Mouse (Mus musculus): ENCODE data around the gene Lypd6b. TPM values are rescaled to one million over a fixed set of nuclear protein-coding genes. Genes with fewer than 3 reads are reported as not detected.

The Lypd6b gene
- polyA plus RNA-seq, 1 experiment from 2014 or later, result 0.87 TPM

DNA sequence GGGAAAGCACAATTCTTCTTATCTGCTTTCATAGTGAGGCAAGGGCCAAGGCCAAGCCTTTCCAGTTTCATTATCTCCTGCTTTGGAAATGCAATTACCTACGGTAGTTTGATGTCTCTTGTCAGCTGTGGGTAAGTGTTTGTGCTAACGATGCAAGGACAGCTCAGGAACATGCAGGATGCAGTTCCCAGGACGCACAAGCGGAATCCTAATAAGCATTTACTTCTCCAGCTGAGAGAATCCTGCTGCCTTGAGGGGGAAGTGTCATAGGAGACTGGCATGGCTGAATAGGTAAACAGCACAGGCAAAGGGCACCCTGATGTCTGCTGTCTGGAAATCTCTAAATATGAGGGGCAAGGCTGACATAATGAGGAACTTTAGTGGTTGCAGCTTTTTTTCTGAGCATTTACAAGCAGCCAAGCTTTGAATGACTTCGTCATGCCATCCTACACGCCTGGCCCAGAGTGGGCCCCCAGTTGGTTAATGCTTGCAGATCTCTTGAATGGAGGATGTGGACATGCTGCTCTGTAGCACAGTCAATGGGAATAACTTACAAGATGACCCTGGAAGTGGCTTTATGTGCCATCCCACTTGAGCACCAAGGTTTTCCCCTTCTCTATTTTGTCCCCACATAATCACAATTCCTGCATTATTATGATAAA lies 165.3 kb downstream of the Lypd6b start:
- no peak for DNase-seq (ENCODE audit: low spot score, missing footprints)
- Histone ChIP-seq H3K27me3 (ENCODE audit: control insufficient read depth, insufficient read depth, low read length) (no peaks in the 10 kb centered on the region), H3K9me3 (ENCODE audit: control insufficient read depth, low read length) (no peaks in the 10 kb centered on the region; the same call in 1 of the 2 replicates), H3K9ac (ENCODE audit: low read length) (no peak overlapping the region), H3K4me2 (no peak overlapping the region), H3K27ac (ENCODE audit: low read depth, low read length) (no peak overlapping the region), H3K4me3 (ENCODE audit: low read depth, low read length) (no peak overlapping the region), H3K36me3 (ENCODE audit: control insufficient read depth, insufficient read depth, low read length) (no peaks in the 10 kb centered on the region), H3K4me1 (ENCODE audit: control insufficient read depth, insufficient read depth, low read length) (peaks cover 3% of the 10 kb centered on the region; the same call in 1 of the 2 replicates)
- ATAC-seq (ENCODE audit: low FRiP score), result no peak
- WGBS, result 54% methylated on average over 6 of the region's 6 CpGs

DNA sequence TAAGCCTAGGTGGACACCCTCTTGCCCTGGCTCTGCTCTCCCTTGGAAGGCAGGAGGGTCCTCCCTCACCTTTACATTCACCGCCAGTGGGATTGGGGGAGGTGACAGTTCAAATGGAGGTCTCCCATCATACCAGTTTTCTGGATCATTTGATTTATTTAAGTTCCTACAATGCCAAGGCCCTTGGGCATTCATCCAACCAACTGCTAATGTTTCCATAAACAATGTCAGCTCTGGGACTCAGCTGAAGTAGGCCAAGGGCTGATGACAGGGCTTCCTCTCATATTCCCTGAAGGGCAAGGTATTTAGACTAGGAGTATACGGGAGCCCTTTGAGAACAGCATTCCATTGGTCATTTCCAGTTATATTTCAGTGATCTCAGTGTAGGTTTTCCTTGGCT lies 170.0 kb downstream of the Lypd6b start:
- WGBS, result 94% methylated on average over 2 of the region's 2 CpGs
- no peaks in the 10 kb centered on the region for H3K36me3 ChIP-seq (ENCODE audit: control insufficient read depth, insufficient read depth, low read length)
- no peak overlapping the region for H3K9ac ChIP-seq (ENCODE audit: low read length)
- no peak for DNase-seq (ENCODE audit: low spot score, missing footprints)
- H3K4me1 ChIP-seq (ENCODE audit: control insufficient read depth, insufficient read depth, low read length), result peaks cover 3% of the 10 kb centered on the region; the same call in 1 of the 2 replicates
- no peak overlapping the region for H3K4me2 ChIP-seq
- H3K4me3 ChIP-seq (ENCODE audit: low read depth, low read length), result no peak overlapping the region
- H3K27ac ChIP-seq (ENCODE audit: low read depth, low read length), result no peak overlapping the region
- no peak for ATAC-seq (ENCODE audit: low FRiP score)
- H3K27me3 ChIP-seq (ENCODE audit: control insufficient read depth, insufficient read depth, low read length), result no peaks in the 10 kb centered on the region
- H3K9me3 ChIP-seq (ENCODE audit: control insufficient read depth, low read length), result no peaks in the 10 kb centered on the region

DNA sequence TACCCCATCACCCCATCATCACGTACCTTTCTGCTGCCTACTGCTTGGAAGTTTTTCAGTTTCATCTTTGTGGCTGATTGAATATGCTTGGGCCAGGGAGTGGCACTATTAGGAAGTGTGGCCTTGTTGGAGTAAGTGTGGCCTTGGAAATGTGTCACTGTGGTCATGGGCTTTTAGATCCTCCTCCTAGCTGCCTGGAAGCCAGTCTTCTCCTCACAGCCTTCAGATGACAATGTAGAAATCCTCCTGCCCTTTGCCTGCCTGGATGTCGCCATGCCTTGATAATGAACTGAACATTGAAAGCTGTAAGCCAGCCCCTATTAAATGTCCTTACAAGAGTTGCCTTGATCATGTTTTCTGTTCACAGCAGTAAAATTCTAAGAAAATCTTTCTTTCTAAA lies 174.5 kb downstream of the Lypd6b start:
- H3K27me3 ChIP-seq (ENCODE audit: control insufficient read depth, insufficient read depth, low read length), result no peaks in the 10 kb centered on the region
- no peak overlapping the region for H3K9ac ChIP-seq (ENCODE audit: low read length)
- no peaks in the 10 kb centered on the region for H3K36me3 ChIP-seq (ENCODE audit: control insufficient read depth, insufficient read depth, low read length)
- DNase-seq (ENCODE audit: low spot score, missing footprints), result no peak
- no peaks in the 10 kb centered on the region for H3K4me1 ChIP-seq (ENCODE audit: control insufficient read depth, insufficient read depth, low read length)
- no peak overlapping the region for H3K27ac ChIP-seq (ENCODE audit: low read depth, low read length)
- no peaks in the 10 kb centered on the region for H3K9me3 ChIP-seq (ENCODE audit: control insufficient read depth, low read length)
- no peak overlapping the region for H3K4me2 ChIP-seq
- no peak overlapping the region for H3K4me3 ChIP-seq (ENCODE audit: low read depth, low read length)
- no peak for ATAC-seq (ENCODE audit: low FRiP score)
- WGBS, result 81% methylated on average over 2 of the region's 2 CpGs

DNA sequence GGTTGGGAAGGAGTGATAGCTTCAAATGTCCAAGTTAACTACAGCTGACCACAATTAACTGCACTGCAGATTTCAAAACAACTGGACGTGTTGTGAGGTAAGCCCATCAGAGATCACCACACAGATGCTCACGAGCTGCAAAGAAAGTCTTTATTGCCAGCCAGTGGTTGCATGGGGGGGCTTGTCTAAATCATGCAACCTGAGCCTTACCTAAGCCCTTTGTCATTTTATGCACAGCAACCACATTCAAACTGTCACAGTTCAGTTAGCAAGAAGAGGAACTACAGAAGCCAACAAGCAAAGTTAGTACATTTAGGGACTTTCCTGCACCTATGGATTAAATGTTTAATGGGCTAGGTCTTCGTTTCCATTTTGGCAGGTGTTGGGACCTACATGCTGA lies 177.4 kb downstream of the Lypd6b start:
- Histone ChIP-seq H3K27ac (ENCODE audit: low read depth, low read length) (no peak overlapping the region), H3K4me1 (ENCODE audit: control insufficient read depth, insufficient read depth, low read length) (no peaks in the 10 kb centered on the region), H3K4me2 (no peak overlapping the region), H3K36me3 (ENCODE audit: control insufficient read depth, insufficient read depth, low read length) (no peaks in the 10 kb centered on the region), H3K9ac (ENCODE audit: low read length) (no peak overlapping the region), H3K4me3 (ENCODE audit: low read depth, low read length) (no peak overlapping the region), H3K9me3 (ENCODE audit: control insufficient read depth, low read length) (no peaks in the 10 kb centered on the region), H3K27me3 (ENCODE audit: control insufficient read depth, insufficient read depth, low read length) (no peaks in the 10 kb centered on the region)
- 66% methylated on average over 3 of the region's 3 CpGs for WGBS
- DNase-seq (ENCODE audit: low spot score, missing footprints) (no peak), ATAC-seq (ENCODE audit: low FRiP score) (no peak)

DNA sequence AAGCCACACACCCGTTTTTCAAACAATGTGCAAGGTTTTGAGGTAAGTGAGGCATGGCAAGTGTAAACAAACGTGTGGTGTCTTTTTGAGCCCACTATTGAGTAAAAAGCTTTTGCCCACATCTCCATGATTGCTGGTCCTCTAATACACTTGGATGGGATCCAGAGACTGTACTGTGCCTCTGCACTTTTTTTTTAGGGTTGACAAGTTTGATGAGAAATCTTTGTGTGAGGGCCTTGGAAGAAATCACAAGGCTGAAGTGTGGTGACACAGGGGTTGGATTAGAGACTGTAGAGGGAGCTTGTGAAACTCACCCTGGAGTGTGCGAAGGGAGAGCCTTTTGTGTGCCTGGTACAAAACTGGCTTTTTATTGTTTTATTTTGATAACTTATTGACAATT lies 180.3 kb downstream of the Lypd6b start:
- no peak overlapping the region for H3K27ac ChIP-seq (ENCODE audit: low read depth, low read length)
- H3K4me3 ChIP-seq (ENCODE audit: low read depth, low read length), result no peak overlapping the region
- H3K9ac ChIP-seq (ENCODE audit: low read length), result no peak overlapping the region
- WGBS, result 63% methylated on average over 3 of the region's 3 CpGs
- no peak for ATAC-seq (ENCODE audit: low FRiP score)
- no peaks in the 10 kb centered on the region for H3K4me1 ChIP-seq (ENCODE audit: control insufficient read depth, insufficient read depth, low read length)
- H3K9me3 ChIP-seq (ENCODE audit: control insufficient read depth, low read length), result no peaks in the 10 kb centered on the region
- H3K27me3 ChIP-seq (ENCODE audit: control insufficient read depth, insufficient read depth, low read length), result no peaks in the 10 kb centered on the region
- no peaks in the 10 kb centered on the region for H3K36me3 ChIP-seq (ENCODE audit: control insufficient read depth, insufficient read depth, low read length)
- no peak overlapping the region for H3K4me2 ChIP-seq
- DNase-seq (ENCODE audit: low spot score, missing footprints), result no peak

DNA sequence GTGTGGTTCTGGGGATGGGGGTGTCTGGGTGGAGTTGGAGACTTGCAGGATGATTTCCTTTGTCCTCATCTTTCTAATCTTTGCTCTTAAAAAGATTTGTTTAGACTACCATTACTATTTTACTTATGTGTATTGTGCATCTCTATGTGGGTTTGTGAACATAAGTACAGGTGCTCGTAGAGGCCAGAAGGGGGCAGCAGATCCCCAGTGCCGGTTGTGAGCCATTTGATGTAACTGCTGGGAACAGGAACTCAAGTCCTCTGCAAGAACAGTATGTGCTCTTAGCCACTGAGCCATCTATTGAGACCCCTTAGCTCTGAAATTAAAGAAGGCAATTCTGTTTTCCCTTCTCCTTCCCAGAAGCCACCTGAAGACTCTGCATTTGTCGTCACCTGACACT lies 183.5 kb downstream of the Lypd6b start:
- ATAC-seq (ENCODE audit: low FRiP score), result no peak

DNA sequence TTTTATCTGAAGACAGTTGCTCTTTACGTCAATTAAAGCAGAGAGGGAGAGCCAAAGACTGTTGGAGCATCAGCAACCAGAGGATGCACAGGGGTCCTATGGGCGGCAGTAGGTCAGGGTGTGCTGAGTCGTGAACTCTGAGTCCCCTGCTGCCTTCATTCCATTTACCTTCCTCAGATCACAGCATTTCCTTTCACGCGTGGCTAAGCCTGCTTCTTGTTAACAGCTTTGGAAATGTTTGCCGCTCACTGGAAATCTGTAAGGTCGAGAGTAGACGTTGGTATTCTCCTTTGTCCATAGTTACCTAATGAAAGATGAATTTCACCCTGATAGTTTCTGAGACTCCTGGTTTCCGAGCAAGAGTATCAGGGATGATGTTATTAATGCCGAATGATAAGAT lies 191.1 kb downstream of the Lypd6b start:
- no peak overlapping the region for H3K9ac ChIP-seq (ENCODE audit: low read length)
- no peaks in the 10 kb centered on the region for H3K4me1 ChIP-seq (ENCODE audit: control insufficient read depth, insufficient read depth, low read length)
- no peak overlapping the region for H3K27ac ChIP-seq (ENCODE audit: low read depth, low read length)
- H3K9me3 ChIP-seq (ENCODE audit: control insufficient read depth, low read length), result no peaks in the 10 kb centered on the region
- no peak overlapping the region for H3K4me2 ChIP-seq
- no peak for ATAC-seq (ENCODE audit: low FRiP score)
- DNase-seq (ENCODE audit: low spot score, missing footprints), result peak; percentile 28
- no peaks in the 10 kb centered on the region for H3K36me3 ChIP-seq (ENCODE audit: control insufficient read depth, insufficient read depth, low read length)
- H3K27me3 ChIP-seq (ENCODE audit: control insufficient read depth, insufficient read depth, low read length), result no peaks in the 10 kb centered on the region
- WGBS, result 69% methylated on average over 10 of the region's 10 CpGs
- H3K4me3 ChIP-seq (ENCODE audit: low read depth, low read length), result no peak overlapping the region

More for the DNA sequence above, 183.5 kb downstream of the Lypd6b start:
- no peak overlapping the region for H3K4me3 ChIP-seq (ENCODE audit: low read depth, low read length)
- DNase-seq (ENCODE audit: low spot score, missing footprints), result no peak
- no peaks in the 10 kb centered on the region for H3K36me3 ChIP-seq (ENCODE audit: control insufficient read depth, insufficient read depth, low read length)
- no peaks in the 10 kb centered on the region for H3K9me3 ChIP-seq (ENCODE audit: control insufficient read depth, low read length)
- H3K9ac ChIP-seq (ENCODE audit: low read length), result no peak overlapping the region
- 90% methylated on average over 3 of the region's 3 CpGs for WGBS
- H3K4me2 ChIP-seq, result no peak overlapping the region
- no peak overlapping the region for H3K27ac ChIP-seq (ENCODE audit: low read depth, low read length)
- no peaks in the 10 kb centered on the region for H3K4me1 ChIP-seq (ENCODE audit: control insufficient read depth, insufficient read depth, low read length)
- no peaks in the 10 kb centered on the region for H3K27me3 ChIP-seq (ENCODE audit: control insufficient read depth, insufficient read depth, low read length)

DNA sequence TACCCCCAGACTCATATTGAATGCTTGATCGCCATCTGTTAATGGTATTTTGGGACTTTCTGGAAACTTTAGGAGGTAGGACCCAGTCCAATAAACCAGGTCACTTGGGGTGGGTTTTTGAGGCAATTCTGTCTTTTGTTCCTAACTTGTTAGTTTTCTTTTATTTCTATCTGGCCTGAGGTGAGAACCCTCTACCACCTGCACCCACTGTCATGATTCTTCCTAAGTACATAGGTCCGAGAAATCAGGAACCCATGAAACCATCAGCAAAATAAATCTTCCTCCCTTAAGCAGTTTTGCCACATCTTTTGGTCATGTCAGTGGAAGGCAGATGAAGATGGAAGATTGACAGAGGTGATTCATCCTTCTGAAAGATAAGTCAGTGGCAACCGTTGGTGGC lies 192.5 kb downstream of the Lypd6b start:
- H3K4me2 ChIP-seq, result no peak overlapping the region
- H3K4me3 ChIP-seq (ENCODE audit: low read depth, low read length), result no peak overlapping the region
- DNase-seq (ENCODE audit: low spot score, missing footprints) (peak; percentile 76), ATAC-seq (ENCODE audit: low FRiP score) (no peak)
- 86% methylated on average over 3 of the region's 3 CpGs for WGBS
- H3K27me3 ChIP-seq (ENCODE audit: control insufficient read depth, insufficient read depth, low read length), result no peaks in the 10 kb centered on the region
- no peaks in the 10 kb centered on the region for H3K4me1 ChIP-seq (ENCODE audit: control insufficient read depth, insufficient read depth, low read length)
- H3K9ac ChIP-seq (ENCODE audit: low read length), result no peak overlapping the region
- H3K36me3 ChIP-seq (ENCODE audit: control insufficient read depth, insufficient read depth, low read length), result no peaks in the 10 kb centered on the region
- no peaks in the 10 kb centered on the region for H3K9me3 ChIP-seq (ENCODE audit: control insufficient read depth, low read length)
- H3K27ac ChIP-seq (ENCODE audit: low read depth, low read length), result no peak overlapping the region

DNA sequence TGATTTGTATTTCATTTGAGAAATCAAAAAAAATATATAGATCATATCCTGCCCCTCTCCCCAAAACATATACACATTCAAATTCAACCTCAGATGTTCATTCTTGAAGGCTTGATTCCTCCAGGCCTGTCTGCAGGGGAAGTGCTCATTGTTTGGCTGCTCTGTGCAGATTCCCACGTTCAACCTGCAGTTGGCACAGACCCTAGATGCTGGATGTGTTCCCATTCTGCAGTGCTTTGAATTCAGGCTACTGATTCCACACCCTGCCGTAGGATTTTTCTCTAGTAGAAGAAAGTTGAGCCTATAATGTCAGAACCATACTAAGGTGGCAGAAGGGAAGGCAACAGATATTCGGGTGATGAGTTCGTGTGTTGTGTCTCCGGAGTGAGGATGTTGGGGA lies 195.5 kb downstream of the Lypd6b start:
- Histone ChIP-seq H3K4me3 (ENCODE audit: low read depth, low read length) (no peak overlapping the region), H3K36me3 (ENCODE audit: control insufficient read depth, insufficient read depth, low read length) (no peaks in the 10 kb centered on the region), H3K9ac (ENCODE audit: low read length) (no peak overlapping the region), H3K4me1 (ENCODE audit: control insufficient read depth, insufficient read depth, low read length) (no peaks in the 10 kb centered on the region), H3K4me2 (no peak overlapping the region), H3K27ac (ENCODE audit: low read depth, low read length) (no peak overlapping the region), H3K27me3 (ENCODE audit: control insufficient read depth, insufficient read depth, low read length) (no peaks in the 10 kb centered on the region), H3K9me3 (ENCODE audit: control insufficient read depth, low read length) (no peaks in the 10 kb centered on the region)
- ATAC-seq (ENCODE audit: low FRiP score), result no peak
- peak; percentile 28 for DNase-seq (ENCODE audit: low spot score, missing footprints)
- WGBS, result 79% methylated on average over 5 of the region's 5 CpGs

All from midbrain, embryonic 11.5 days (tissue).